Mouse (Mus musculus) brain, embryonic 14.5 days (tissue): Measurements from ENCODE around the gene Gldn.

Experiments used
- CTCF ChIP-seq: fragments of 200-500 bp; IDR thresholded peaks from 2 replicates; pipeline ENCODE4 v1.5.1; 2012; ENCODE audit warnings: inconsistent platforms, mild to moderate bottlenecking, moderate library complexity, borderline replicate concordance; ENCODE audit not compliant: insufficient read depth, insufficient read length; ENCODE audit errors: extremely low read depth
- POLR2A ChIP-seq: fragments of 200-500 bp; IDR thresholded peaks from 2 replicates; pipeline ENCODE4 v1.6.1; 2012; ENCODE audit warnings: mild to moderate bottlenecking, inconsistent platforms, borderline replicate concordance; ENCODE audit not compliant: poor library complexity, insufficient read depth, insufficient read length, severe bottlenecking; ENCODE audit errors: extremely low read depth

GRCm38 (mm10) chr9:54336532-54337144, 50.4 kb downstream of the Gldn start:
- no peak for TF ChIP-seq POLR2A
- TF ChIP-seq CTCF, result peak; percentile 76; the same call in 1 of the 2 replicates
